16 mouse cellular contexts compared by ENCODE assay signal in the genomic region with DNA sequence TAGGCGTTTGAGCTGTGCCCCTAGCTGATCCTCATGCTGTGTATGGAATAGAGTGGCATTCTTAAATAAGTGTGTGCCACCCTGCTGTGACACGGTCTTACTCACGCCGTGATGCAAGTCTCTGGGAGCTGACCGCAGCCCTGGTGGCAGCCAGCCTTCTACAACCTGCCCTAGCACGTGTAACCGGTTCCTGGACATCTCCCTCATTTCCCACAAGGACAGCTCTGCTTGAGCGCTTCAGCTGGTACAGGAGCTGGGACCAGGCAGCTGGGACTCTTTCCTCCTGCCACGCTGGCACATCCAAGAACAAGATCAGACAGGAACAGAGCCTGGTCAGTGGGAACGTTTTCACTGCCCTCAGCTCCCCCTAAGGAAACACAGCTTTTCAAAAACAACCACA. TPM values are rescaled to one million over a fixed set of nuclear protein-coding genes. Genes with fewer than 3 reads are reported as not detected.
DNase-seq lines count a peak whose midpoint lies in the region; ATAC-seq and TF ChIP-seq lines count a peak whose summit lies in the region.
"Had no signal": no experiment of that assay in that cellular context is flagged by ENCODE, and none has a peak within 500 bp of the region (broad histone marks: within the 10 kb centered on the region; RNA-seq: fewer than 3 reads in every experiment).

No protein-coding gene starts in this region.

- no peak for TF ChIP-seq CTCF in lung, adult 2 months (IDR thresholded peaks at IDR 0.05; ENCODE audit: insufficient read depth, low read length)
- TF ChIP-seq CTCF in stomach, postnatal 0 days (IDR thresholded peaks at IDR 0.05; ENCODE audit: low read depth): no peak

- no peak overlapping the region for H3K9ac ChIP-seq in embryonic facial prominence, embryonic 15.5 days
- no peak overlapping the region for H3K9ac ChIP-seq in kidney, embryonic 15.5 days
- H3K9ac ChIP-seq in stomach, postnatal 0 days (ENCODE audit: low read length): no peak overlapping the region
- H3K9ac ChIP-seq: forebrain, embryonic 12.5 days; hindbrain, embryonic 15.5 days; midbrain, embryonic 13.5 days had no signal

- H3K4me3 ChIP-seq in embryonic facial prominence, embryonic 15.5 days (replicated peaks): no peak overlapping the region
- H3K4me3 ChIP-seq in embryonic facial prominence, embryonic 10.5 days: no peak overlapping the region
- no peak overlapping the region for H3K4me3 ChIP-seq in lung, adult 2 months (replicated peaks; ENCODE audit: extremely low read depth, low read depth, low read length)
- H3K4me3 ChIP-seq in kidney, embryonic 15.5 days (replicated peaks): no peak overlapping the region
- H3K4me3 ChIP-seq in stomach, postnatal 0 days (ENCODE audit: low read depth, low read length): no peak overlapping the region
- H3K4me3 ChIP-seq: forebrain, embryonic 12.5 days; hindbrain, embryonic 15.5 days; midbrain, embryonic 13.5 days had no signal

- 0 out of 2 replicates have a peak, but pooled peaks cover 8% of the 10 kb centered on the region for H3K36me3 ChIP-seq in embryonic facial prominence, embryonic 15.5 days
- H3K36me3 ChIP-seq in embryonic facial prominence, embryonic 10.5 days (replicated peaks): peaks cover 13% of the 10 kb centered on the region
- H3K36me3 ChIP-seq in kidney, embryonic 15.5 days: no peaks in the 10 kb centered on the region; the same call in 1 of the 2 replicates
- no peaks in the 10 kb centered on the region for H3K36me3 ChIP-seq in stomach, postnatal 0 days (ENCODE audit: control insufficient read depth, insufficient read depth, low read length)
- H3K36me3 ChIP-seq: forebrain, embryonic 12.5 days; hindbrain, embryonic 15.5 days had no signal

- no peak for ATAC-seq in embryonic facial prominence, embryonic 15.5 days (ENCODE audit: insufficient number of reproducible peaks, low FRiP score, low TSS enrichment, low read depth)
- peak; percentile 63 for ATAC-seq in kidney, embryonic 15.5 days (replicated peaks; ENCODE audit: low FRiP score)
- ATAC-seq in stomach, postnatal 0 days (ENCODE audit: low FRiP score, low TSS enrichment): peak; percentile 68
- ATAC-seq in megakaryocyte-erythroid progenitor cell, adult 5-6 weeks (replicated peaks; ENCODE audit: low FRiP score, low TSS enrichment, poor library complexity, severe bottlenecking): no peak
- ATAC-seq: midbrain, embryonic 13.5 days; Patski had no signal

- WGBS in embryonic facial prominence, embryonic 15.5 days: 62% methylated on average over 10 of the region's 10 CpGs
- WGBS in embryonic facial prominence, embryonic 10.5 days: 64% methylated on average over 10 of the region's 10 CpGs
- 52% methylated on average over 10 of the region's 10 CpGs for WGBS in lung, adult 2 months
- 60% methylated on average over 10 of the region's 10 CpGs for WGBS in kidney, embryonic 15.5 days
- 60% methylated on average over 10 of the region's 10 CpGs for WGBS in stomach, postnatal 0 days

- H3K4me1 ChIP-seq in embryonic facial prominence, embryonic 15.5 days: no peaks in the 10 kb centered on the region
- 0 out of 2 replicates have a peak, but pooled peaks cover 5% of the 10 kb centered on the region for H3K4me1 ChIP-seq in embryonic facial prominence, embryonic 10.5 days
- peaks cover 7% of the 10 kb centered on the region for H3K4me1 ChIP-seq in lung, adult 2 months (ENCODE audit: control insufficient read depth, insufficient read depth, low read length)
- peaks cover 6% of the 10 kb centered on the region; the same call in 1 of the 2 replicates for H3K4me1 ChIP-seq in kidney, embryonic 15.5 days
- H3K4me1 ChIP-seq in stomach, postnatal 0 days (replicated peaks; ENCODE audit: control insufficient read depth, insufficient read depth): no peaks in the 10 kb centered on the region
- H3K4me1 ChIP-seq: forebrain, embryonic 12.5 days; hindbrain, embryonic 15.5 days; midbrain, embryonic 13.5 days had no signal

- no peak overlapping the region for H3K4me2 ChIP-seq in embryonic facial prominence, embryonic 15.5 days (replicated peaks)
- H3K4me2 ChIP-seq in kidney, embryonic 15.5 days: no peak overlapping the region
- H3K4me2 ChIP-seq in stomach, postnatal 0 days (replicated peaks; ENCODE audit: low read depth): no peak overlapping the region
- H3K4me2 ChIP-seq: forebrain, embryonic 12.5 days; hindbrain, embryonic 15.5 days; liver, embryonic 11.5 days; midbrain, embryonic 13.5 days had no signal

- DNase-seq in embryonic facial prominence, embryonic 10.5 days (ENCODE audit: low spot score): no peak
- peak; percentile 23 for DNase-seq in lung, postnatal 25 days (ENCODE audit: low spot score)
- DNase-seq in lung, adult 2 months: no peak
- peak; percentile 31 for DNase-seq in stomach, postnatal 0 days (ENCODE audit: low spot score)
- no peak for DNase-seq in adrenal gland, postnatal 4 days (ENCODE audit: low spot score in 2 of 2)
- DNase-seq: adrenal gland, postnatal 36 days; right cerebral cortex, adult 18-20 months; thymus, adult 2 months had no signal

- no peaks in the 10 kb centered on the region for H3K27me3 ChIP-seq in embryonic facial prominence, embryonic 15.5 days
- H3K27me3 ChIP-seq in embryonic facial prominence, embryonic 10.5 days (replicated peaks; ENCODE audit: low read depth, poor library complexity, severe bottlenecking): no peaks in the 10 kb centered on the region
- H3K27me3 ChIP-seq in kidney, embryonic 15.5 days: no peaks in the 10 kb centered on the region
- H3K27me3 ChIP-seq in stomach, postnatal 0 days (ENCODE audit: control insufficient read depth, insufficient read depth, low read length): no peaks in the 10 kb centered on the region
- H3K27me3 ChIP-seq: forebrain, embryonic 12.5 days; hindbrain, embryonic 15.5 days; midbrain, embryonic 13.5 days; Patski had no signal

- 0 out of 2 replicates have a peak overlapping the region, but pooled peaks have one; percentile 40 for H3K27ac ChIP-seq in embryonic facial prominence, embryonic 15.5 days (replicated peaks)
- no peak overlapping the region for H3K27ac ChIP-seq in embryonic facial prominence, embryonic 10.5 days (replicated peaks)
- H3K27ac ChIP-seq in kidney, embryonic 15.5 days: no peak overlapping the region
- peak overlapping the region; percentile 73 for H3K27ac ChIP-seq in stomach, postnatal 0 days (replicated peaks)
- H3K27ac ChIP-seq: forebrain, embryonic 12.5 days; hindbrain, embryonic 15.5 days; midbrain, embryonic 13.5 days had no signal

- TF ChIP-seq EP300 in stomach, postnatal 0 days (optimal IDR thresholded peaks at IDR 0.05): no peak

- TF ChIP-seq POLR2A in lung, adult 2 months (IDR thresholded peaks at IDR 0.05; ENCODE audit: borderline replicate concordance, extremely low read depth, low read depth, low read length): no peak

- no peaks in the 10 kb centered on the region for H3K9me3 ChIP-seq in embryonic facial prominence, embryonic 15.5 days (replicated peaks)
- H3K9me3 ChIP-seq in embryonic facial prominence, embryonic 10.5 days: no peaks in the 10 kb centered on the region
- no peaks in the 10 kb centered on the region for H3K9me3 ChIP-seq in kidney, embryonic 15.5 days (replicated peaks)
- H3K9me3 ChIP-seq in stomach, postnatal 0 days (ENCODE audit: control insufficient read depth, low read length): no peaks in the 10 kb centered on the region
- H3K9me3 ChIP-seq: forebrain, embryonic 12.5 days; hindbrain, embryonic 15.5 days; midbrain, embryonic 13.5 days had no signal

RNA-seq across cellular contexts. Expression of a gene that starts 34.5 kb away (rescaled TPM):
- 16.5 and 17.3 TPM in 2 replicates for polyA plus RNA-seq in embryonic facial prominence, embryonic 15.5 days (2015; fragmentation: Nextera tagmentation; extraction: Ambion mirVana)
- polyA plus RNA-seq in embryonic facial prominence, embryonic 10.5 days (2016; fragmentation: Nextera tagmentation; extraction: Ambion mirVana): 9.8 and 13.1 TPM in 2 replicates
- 35.1 and 37.7 TPM in 2 replicates for polyA plus RNA-seq in lung, adult 2 months (2012; rRNA removed)
- polyA plus RNA-seq in kidney, embryonic 15.5 days (2015; fragmentation: Nextera tagmentation; extraction: Ambion mirVana): 16.6 and 19.9 TPM in 2 replicates
- 11.4 TPM in 2 replicates for polyA plus RNA-seq in stomach, postnatal 0 days (2015; fragmentation: Nextera tagmentation; extraction: Ambion mirVana)
- total RNA-seq in megakaryocyte-erythroid progenitor cell, adult 5-6 weeks (2014; fragmentation: Nextera tagmentation): 108 and 111 TPM in 2 replicates
- total RNA-seq in megakaryocyte-erythroid progenitor cell, adult 5-6 weeks (2017): 91.3 and 139 TPM in 2 replicates
- 10 to 100 TPM; 69.5 to 71.9 TPM for total RNA-seq in adrenal gland, postnatal 4 days (2021)

Comparison
In these comparisons a context has a peak if more than half of its experiments do, and no peak if none do; other contexts are left out.
1. H3K27ac ChIP-seq: peak in embryonic facial prominence, embryonic 15.5 days (single experiment) and stomach, postnatal 0 days (single experiment); none in embryonic facial prominence, embryonic 10.5 days (single experiment) and kidney, embryonic 15.5 days (single experiment).
2. DNase-seq: peak in lung, postnatal 25 days (single experiment) and stomach, postnatal 0 days (single experiment); none in embryonic facial prominence, embryonic 10.5 days (single experiment), lung, adult 2 months (single experiment) and adrenal gland, postnatal 4 days (0 of 2).
3. ATAC-seq: peak in kidney, embryonic 15.5 days (single experiment) and stomach, postnatal 0 days (single experiment); none in embryonic facial prominence, embryonic 15.5 days (single experiment) and megakaryocyte-erythroid progenitor cell, adult 5-6 weeks (single experiment).